In genomic region chr3:79977656-79978450, GRCm38 (mm10) we compare ENCODE assay signal across 10 mouse cellular contexts.
DNase-seq lines count a peak whose midpoint lies in the region; ATAC-seq and TF ChIP-seq lines count a peak whose summit lies in the region.
"Had no signal": no experiment of that assay in that cellular context is flagged by ENCODE, and none has a peak within 500 bp of the region (broad histone marks: within the 10 kb centered on the region; RNA-seq: fewer than 3 reads in every experiment).

No protein-coding gene starts in this region.

- H3K9me3 ChIP-seq in intestine, embryonic 14.5 days (ENCODE audit: control insufficient read depth, low read length) = no peaks in the 10 kb centered on the region
- no peaks in the 10 kb centered on the region for H3K9me3 ChIP-seq in intestine, postnatal 0 days (ENCODE audit: control insufficient read depth)
- no peaks in the 10 kb centered on the region for H3K9me3 ChIP-seq in heart, postnatal 0 days (replicated peaks; ENCODE audit: control insufficient read depth, low read length)
- no peaks in the 10 kb centered on the region for H3K9me3 ChIP-seq in liver, embryonic 11.5 days (ENCODE audit: control insufficient read depth, low read length)

- H3K27me3 ChIP-seq in intestine, embryonic 14.5 days (replicated peaks; ENCODE audit: control insufficient read depth, insufficient read depth, low read length) = no peaks in the 10 kb centered on the region
- no peaks in the 10 kb centered on the region for H3K27me3 ChIP-seq in intestine, postnatal 0 days (replicated peaks; ENCODE audit: control insufficient read depth, insufficient read depth, low read length)
- no peaks in the 10 kb centered on the region for H3K27me3 ChIP-seq in heart, postnatal 0 days (ENCODE audit: control insufficient read depth, insufficient read depth, low read length)
- no peaks in the 10 kb centered on the region for H3K27me3 ChIP-seq in liver, embryonic 11.5 days (replicated peaks; ENCODE audit: control insufficient read depth, insufficient read depth, low read length)

- no peak for ATAC-seq in intestine, embryonic 14.5 days (replicated peaks; ENCODE audit: low FRiP score, low TSS enrichment, low read depth)
- ATAC-seq in intestine, postnatal 0 days = no peak
- ATAC-seq in heart, postnatal 0 days (ENCODE audit: insufficient read depth, low read depth) = peak; percentile 59
- ATAC-seq in liver, embryonic 11.5 days (replicated peaks; ENCODE audit: low FRiP score) = no peak

- no peak for TF ChIP-seq CTCF in intestine, postnatal 0 days (IDR thresholded peaks at IDR 0.05; ENCODE audit: low read depth)
- no peak for TF ChIP-seq CTCF in heart, postnatal 0 days (IDR thresholded peaks at IDR 0.05; ENCODE audit: low read depth)

- TF ChIP-seq EP300 in heart, postnatal 0 days (IDR thresholded peaks at IDR 0.05; ENCODE audit: low read depth) = peak; percentile 68

- no peak overlapping the region for H3K4me3 ChIP-seq in intestine, embryonic 14.5 days (ENCODE audit: low read depth, low read length)
- H3K4me3 ChIP-seq in intestine, postnatal 0 days (ENCODE audit: low read depth, low read length) = no peak overlapping the region
- no peak overlapping the region for H3K4me3 ChIP-seq in brown adipose tissue, adult 24 weeks (ENCODE audit: insufficient read depth, low read depth, low read length)
- H3K4me3 ChIP-seq in heart, postnatal 0 days (ENCODE audit: low read depth, low read length) = no peak overlapping the region
- H3K4me3 ChIP-seq in liver, embryonic 11.5 days (ENCODE audit: low read depth, low read length) = no peak overlapping the region

- H3K4me1 ChIP-seq in intestine, embryonic 14.5 days (replicated peaks; ENCODE audit: control insufficient read depth, insufficient read depth, low read length) = no peaks in the 10 kb centered on the region; the same call in 1 of the 2 replicates
- no peaks in the 10 kb centered on the region for H3K4me1 ChIP-seq in intestine, postnatal 0 days (replicated peaks; ENCODE audit: control insufficient read depth, insufficient read depth, low read length)
- peaks cover 11% of the 10 kb centered on the region; the same call in 1 of the 2 replicates for H3K4me1 ChIP-seq in brown adipose tissue, adult 24 weeks (ENCODE audit: control insufficient read depth, insufficient read depth, insufficient read length, low read length)
- H3K4me1 ChIP-seq in heart, postnatal 0 days (ENCODE audit: control insufficient read depth, insufficient read depth) = peaks cover 43% of the 10 kb centered on the region
- H3K4me1 ChIP-seq in liver, embryonic 11.5 days (replicated peaks; ENCODE audit: control insufficient read depth, insufficient read depth, low read length) = peaks cover 2% of the 10 kb centered on the region; the same call in 1 of the 2 replicates

- no peak overlapping the region for H3K4me2 ChIP-seq in intestine, embryonic 14.5 days (ENCODE audit: low read length)
- H3K4me2 ChIP-seq in intestine, postnatal 0 days (replicated peaks; ENCODE audit: low read depth) = no peak overlapping the region
- H3K4me2 ChIP-seq in heart, postnatal 0 days (ENCODE audit: low read depth, low read length) = no peak overlapping the region
- no peak overlapping the region for H3K4me2 ChIP-seq in liver, embryonic 11.5 days

- WGBS in intestine, embryonic 14.5 days = 56% methylated on average over 11 of the region's 11 CpGs
- 62% methylated on average over 11 of the region's 11 CpGs for WGBS in intestine, postnatal 0 days
- WGBS in heart, postnatal 0 days = 32% methylated on average over 11 of the region's 11 CpGs
- 59% methylated on average over 11 of the region's 11 CpGs for WGBS in liver, embryonic 11.5 days

- peak overlapping the region; percentile 47 for H3K27ac ChIP-seq in intestine, embryonic 14.5 days (ENCODE audit: low read depth)
- no peak overlapping the region for H3K27ac ChIP-seq in intestine, postnatal 0 days (ENCODE audit: low read depth, low read length)
- H3K27ac ChIP-seq in brown adipose tissue, adult 24 weeks (replicated peaks; ENCODE audit: low read depth, low read length) = peak overlapping the region; percentile 93
- peak overlapping the region; percentile 84 for H3K27ac ChIP-seq in heart, postnatal 0 days (ENCODE audit: low read depth)
- no peak overlapping the region for H3K27ac ChIP-seq in liver, embryonic 11.5 days (ENCODE audit: low read depth, low read length)

- no peak for DNase-seq in intestine, embryonic 14.5 days (ENCODE audit: low spot score)
- DNase-seq in heart, postnatal 0 days (ENCODE audit: low spot score) = peak; percentile 69
- peak; percentile 61 for DNase-seq in lung, postnatal 25 days (ENCODE audit: low spot score)
- no peak for DNase-seq in liver, embryonic 11.5 days (ENCODE audit: low spot score)
- no peak for DNase-seq in MN1 (ENCODE audit: low spot score)
- no peak for DNase-seq in adrenal gland, postnatal 25 days
- DNase-seq: cerebellum, adult 11 months; gastrocnemius, postnatal 25 days had no signal

- H3K36me3 ChIP-seq in intestine, embryonic 14.5 days (ENCODE audit: control insufficient read depth, insufficient read depth, low read length) = no peaks in the 10 kb centered on the region
- no peaks in the 10 kb centered on the region for H3K36me3 ChIP-seq in intestine, postnatal 0 days (ENCODE audit: control insufficient read depth, insufficient read depth)
- no peaks in the 10 kb centered on the region for H3K36me3 ChIP-seq in heart, postnatal 0 days (replicated peaks; ENCODE audit: control insufficient read depth, insufficient read depth, low read length)
- H3K36me3 ChIP-seq in liver, embryonic 11.5 days (ENCODE audit: control insufficient read depth, insufficient read depth, low read length) = no peaks in the 10 kb centered on the region

- H3K9ac ChIP-seq in intestine, embryonic 14.5 days (ENCODE audit: low read length) = no peak overlapping the region
- H3K9ac ChIP-seq in intestine, postnatal 0 days (ENCODE audit: low read depth, low read length) = no peak overlapping the region
- H3K9ac ChIP-seq in heart, postnatal 0 days (replicated peaks; ENCODE audit: low read depth, low read length) = peak overlapping the region; percentile 4; the same call in 1 of the 2 replicates
- H3K9ac ChIP-seq in liver, embryonic 11.5 days (ENCODE audit: low read depth, low read length) = no peak overlapping the region

Comparison
In these comparisons a context has a peak if more than half of its experiments do, and no peak if none do; other contexts are left out.
1. H3K27ac ChIP-seq: peak in intestine, embryonic 14.5 days (single experiment), brown adipose tissue, adult 24 weeks (single experiment) and heart, postnatal 0 days (single experiment); none in intestine, postnatal 0 days (single experiment) and liver, embryonic 11.5 days (single experiment).
2. DNase-seq: peak in heart, postnatal 0 days (single experiment) and lung, postnatal 25 days (single experiment); none in intestine, embryonic 14.5 days (single experiment), liver, embryonic 11.5 days (single experiment), MN1 (single experiment) and adrenal gland, postnatal 25 days (single experiment).